Mouse (Mus musculus) brain, embryonic 14.5 days (tissue): ENCODE results near the gene Tmem91.

Source experiments
- CTCF ChIP-seq: fragments of 200-500 bp; IDR thresholded peaks from 2 replicates; pipeline ENCODE4 v1.5.1; 2012; ENCODE audit warnings: inconsistent platforms, mild to moderate bottlenecking, moderate library complexity, borderline replicate concordance; ENCODE audit not compliant: insufficient read depth, insufficient read length; ENCODE audit errors: extremely low read depth
- POLR2A ChIP-seq: fragments of 200-500 bp; IDR thresholded peaks from 2 replicates; pipeline ENCODE4 v1.6.1; 2012; ENCODE audit warnings: mild to moderate bottlenecking, inconsistent platforms, borderline replicate concordance; ENCODE audit not compliant: poor library complexity, insufficient read depth, insufficient read length, severe bottlenecking; ENCODE audit errors: extremely low read depth

DNA sequence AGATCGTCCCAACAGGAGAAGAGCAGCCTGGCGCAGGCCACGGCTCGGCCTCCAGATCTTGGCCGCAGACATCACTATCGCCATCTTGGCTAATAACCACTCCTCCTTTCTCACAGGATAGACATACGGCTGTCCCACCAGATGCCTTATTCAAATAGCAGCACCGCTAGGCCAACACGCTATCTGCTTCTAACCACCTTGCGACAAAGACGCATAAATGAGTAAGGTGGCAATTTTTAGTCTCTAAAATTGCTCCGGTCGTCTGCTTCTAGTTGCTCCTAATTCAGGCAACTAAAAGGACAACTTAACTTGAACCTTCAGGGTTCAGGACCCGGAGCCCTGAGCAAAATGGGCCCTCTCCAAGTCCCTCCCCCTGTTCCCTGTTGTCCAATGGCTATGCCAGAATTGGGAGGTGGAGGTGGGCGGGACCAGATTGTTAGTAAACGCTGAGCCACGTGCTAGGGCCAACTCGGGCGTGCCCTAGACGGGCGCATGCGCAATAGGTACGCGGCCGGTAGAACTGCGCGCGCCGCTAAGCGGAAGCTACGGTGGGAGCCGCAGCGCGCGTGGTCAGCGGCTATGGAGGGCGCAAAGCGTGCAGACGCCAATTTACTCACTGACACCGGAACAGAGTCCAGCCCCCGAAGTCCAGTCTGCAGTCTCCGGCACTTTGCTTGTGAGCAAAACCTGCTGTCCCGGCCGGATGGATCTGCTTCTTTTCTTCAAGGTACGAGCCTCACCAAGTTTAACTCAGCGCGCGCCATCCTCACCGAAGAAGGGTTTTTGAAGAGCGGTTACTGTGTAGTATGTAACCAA lies 16.1 kb downstream of the Tmem91 start, which contains the start of the genes Bckdha and Exosc5:
- TF ChIP-seq CTCF (no peak), POLR2A (peak; percentile 59; the same call in 1 of the 2 replicates)
